Mouse (Mus musculus) kidney, embryonic 16.5 days (tissue): ENCODE data around the gene Ppat. TPM values are rescaled to one million over a fixed set of nuclear protein-coding genes. Genes with fewer than 3 reads are reported as not detected.
A peak's percentile ranks its signal among the peaks of the same experiment; 100 is the strongest.
"Not testable (repeated sequence)": the region's sequence is repeated elsewhere in the genome, so short reads cannot be mapped to it uniquely, and the experiment has no call there.

ENCODE experiments used
- ATAC-seq: fragments of 200-750 bp; cut with Nextera tagmentation; 2 replicates; pipeline ENCODE4 v1.8.0; 2017; ENCODE audit warnings: moderate TSS enrichment; ENCODE audit not compliant: low FRiP score, low TSS enrichment
- H3K27ac ChIP-seq: fragments of 300-500 bp; sonication (generic); 2 replicates; pipeline ENCODE4 v1.5.1; 2014; ENCODE audit warnings: low read length
- H3K27me3 ChIP-seq: fragments of 300-500 bp; sonication (generic); 2 replicates; pipeline ENCODE4 v1.6.1; 2014; ENCODE audit warnings: low read length, control low read depth, mixed read lengths; ENCODE audit not compliant: insufficient read depth
- H3K36me3 ChIP-seq: fragments of 300-500 bp; sonication (generic); 2 replicates; pipeline ENCODE4 v1.6.1; 2014; ENCODE audit warnings: low read length, control low read depth, mixed read lengths; ENCODE audit not compliant: insufficient read depth
- H3K4me1 ChIP-seq: fragments of 300-500 bp; sonication (generic); 2 replicates; pipeline ENCODE4 v1.6.1; 2014; ENCODE audit warnings: low read length, control low read depth, mixed read lengths; ENCODE audit not compliant: insufficient read depth
- H3K4me2 ChIP-seq: fragments of 300-500 bp; sonication (generic); replicated peaks from 2 replicates; pipeline ENCODE4 v1.6.1; 2014; ENCODE audit warnings: low read depth, low read length
- H3K4me3 ChIP-seq: fragments of 300-500 bp; sonication (generic); 2 replicates; pipeline ENCODE4 v1.5.1; 2014; ENCODE audit warnings: mild to moderate bottlenecking, low read length
- H3K9ac ChIP-seq: fragments of 300-500 bp; sonication (generic); replicated peaks from 2 replicates; pipeline ENCODE4 v1.6.1; 2014; ENCODE audit warnings: low read length
- H3K9me3 ChIP-seq: fragments of 300-500 bp; sonication (generic); 2 replicates; pipeline ENCODE4 v1.6.1; 2016; ENCODE audit warnings: low read length, control low read depth
- WGBS: fragments of 180-500 bp; shearing (Covaris S2); extraction: QIAGEN DNeasy Blood & Tissue Kit; methylation state at CpG from one replicate; pipeline ENCODE4 v1.1.7; 2014; 5-methylcytosine and 5-hydroxymethylcytosine counted together
- polyA plus RNA-seq: library from polyadenylated mRNA; unstranded; fragments of >200 nt; fragmentation: Nextera tagmentation; extraction: Ambion mirVana; gene quantifications from 2 replicates; pipeline ENCODE4 v1.2.1, GENCODE M21; 2015

The Ppat gene
- polyA plus RNA-seq, 1 experiment from 2014 or later: 42.4 TPM

DNA sequence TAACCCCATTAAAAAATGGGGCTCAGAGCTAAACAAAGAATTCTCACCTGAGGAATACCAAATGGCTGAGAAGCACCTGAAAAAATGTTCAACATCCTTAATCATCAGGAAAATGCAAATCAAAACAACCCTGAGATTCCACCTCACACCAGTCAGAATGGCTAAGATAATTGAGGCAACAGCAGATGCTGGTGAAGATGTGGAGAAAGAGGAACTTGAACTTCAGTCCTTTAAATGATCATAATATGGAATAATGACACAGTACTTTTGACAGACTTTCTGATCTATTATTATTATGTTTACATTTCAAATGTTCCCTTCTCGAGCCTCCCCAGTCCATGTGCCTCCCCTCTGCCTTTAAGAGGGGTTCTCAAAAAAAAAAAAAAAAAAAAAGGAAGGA lies 19.7 kb upstream of the Ppat start:
- peaks cover 32% of the 10 kb centered on the region for H3K36me3 ChIP-seq

GRCm38 (mm10) chr5:76969250-76969649 lies 17.9 kb upstream of the Ppat start:
- H3K4me1 ChIP-seq: peaks cover 6% of the 10 kb centered on the region
- H3K4me2 ChIP-seq: no peak overlapping the region
- no peak overlapping the region for H3K27ac ChIP-seq
- no peaks in the 10 kb centered on the region for H3K27me3 ChIP-seq
- H3K4me3 ChIP-seq: no peak overlapping the region
- H3K9ac ChIP-seq: no peak overlapping the region
- peak; percentile 30; the same call in 1 of the 2 replicates for ATAC-seq
- WGBS: 67% methylated on average over 5 of the region's 5 CpGs
- peaks cover 45% of the 10 kb centered on the region for H3K36me3 ChIP-seq
- H3K9me3 ChIP-seq: no peaks in the 10 kb centered on the region

More for the DNA sequence above, 19.7 kb upstream of the Ppat start:
- ATAC-seq, H3K4me3 ChIP-seq, H3K4me2 ChIP-seq, H3K27ac ChIP-seq, H3K27me3 ChIP-seq, H3K9me3 ChIP-seq, H3K9ac ChIP-seq: not testable (repeated sequence)
- 81% methylated on average over 1 of the region's 1 CpGs for WGBS
- peaks cover 13% of the 10 kb centered on the region for H3K4me1 ChIP-seq

GRCm38 (mm10) chr5:76964651-76965050 lies 13.3 kb upstream of the Ppat start:
- no peaks in the 10 kb centered on the region for H3K4me1 ChIP-seq
- H3K27ac ChIP-seq: no peak overlapping the region
- no peaks in the 10 kb centered on the region for H3K9me3 ChIP-seq
- ATAC-seq: no peak
- H3K27me3 ChIP-seq: no peaks in the 10 kb centered on the region
- no peak overlapping the region for H3K4me2 ChIP-seq
- H3K36me3 ChIP-seq: peaks cover 63% of the 10 kb centered on the region
- 91% methylated on average over 3 of the region's 3 CpGs for WGBS
- no peak overlapping the region for H3K9ac ChIP-seq
- no peak overlapping the region for H3K4me3 ChIP-seq

DNA sequence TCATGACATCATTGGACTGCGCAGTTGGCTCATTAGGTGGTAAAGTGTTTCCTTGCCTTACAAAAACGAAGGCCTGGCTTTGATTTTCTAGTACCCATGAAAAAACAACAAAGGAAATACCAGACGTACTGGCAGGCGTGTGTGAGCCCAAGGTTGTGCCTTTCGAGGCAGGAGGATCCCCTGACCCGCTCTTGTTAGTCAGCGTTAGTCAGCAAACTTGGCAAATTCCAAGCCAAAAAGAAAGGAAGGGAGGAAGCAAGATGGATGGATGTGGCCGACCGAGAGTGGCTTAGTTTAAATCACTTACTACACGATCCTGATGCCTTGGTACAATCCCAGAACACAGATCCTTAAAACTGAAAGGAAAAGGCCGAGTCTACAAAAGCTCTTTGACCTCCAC lies 11.2 kb upstream of the Ppat start:
- Histone ChIP-seq H3K27ac (no peak overlapping the region), H3K4me1 (no peaks in the 10 kb centered on the region), H3K9me3 (no peaks in the 10 kb centered on the region), H3K4me3 (no peak overlapping the region), H3K36me3 (peaks cover 65% of the 10 kb centered on the region), H3K9ac (no peak overlapping the region), H3K4me2 (no peak overlapping the region), H3K27me3 (no peaks in the 10 kb centered on the region)
- WGBS: 80% methylated on average over 11 of the region's 11 CpGs
- ATAC-seq: no peak

DNA sequence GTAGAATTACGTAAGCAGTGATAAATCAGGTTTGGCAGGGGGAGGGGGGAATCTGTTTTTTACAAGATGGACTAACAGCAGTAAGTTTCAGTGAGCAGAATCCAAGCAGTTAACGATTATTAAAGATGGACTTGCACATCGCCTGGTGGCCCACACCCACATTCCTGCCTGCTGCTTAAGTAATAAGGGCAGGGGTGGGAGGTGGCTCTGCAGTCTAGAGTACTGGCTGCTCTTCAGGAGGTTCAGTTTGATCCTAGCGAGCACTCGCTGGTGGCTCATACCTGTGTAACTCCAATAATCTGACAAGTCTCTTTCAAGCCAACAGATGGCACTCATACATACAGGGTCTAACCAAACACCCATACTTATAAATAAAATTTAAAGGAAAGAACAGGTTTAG lies 8.2 kb upstream of the Ppat start:
- Histone ChIP-seq H3K9ac (no peak overlapping the region), H3K4me1 (peaks cover 3% of the 10 kb centered on the region; the same call in 1 of the 2 replicates), H3K4me3 (no peak overlapping the region), H3K9me3 (no peaks in the 10 kb centered on the region), H3K36me3 (peaks cover 62% of the 10 kb centered on the region), H3K27ac (no peak overlapping the region), H3K4me2 (no peak overlapping the region), H3K27me3 (no peaks in the 10 kb centered on the region)
- WGBS: 82% methylated on average over 5 of the region's 5 CpGs
- peak; percentile 39; the same call in 1 of the 2 replicates for ATAC-seq

GRCm38 (mm10) chr5:76957954-76958353 lies 6.6 kb upstream of the Ppat start:
- Histone ChIP-seq H3K4me2 (no peak overlapping the region), H3K27me3 (no peaks in the 10 kb centered on the region), H3K27ac (no peak overlapping the region), H3K9ac (no peak overlapping the region), H3K4me3 (no peak overlapping the region), H3K9me3 (no peaks in the 10 kb centered on the region), H3K4me1 (peaks cover 3% of the 10 kb centered on the region; the same call in 1 of the 2 replicates), H3K36me3 (peaks cover 53% of the 10 kb centered on the region)
- no peak for ATAC-seq
- 100% methylated on average over 1 of the region's 1 CpGs for WGBS

- Histone ChIP-seq H3K4me3 (no peak overlapping the region), H3K9me3 (no peaks in the 10 kb centered on the region), H3K27me3 (no peaks in the 10 kb centered on the region), H3K27ac (no peak overlapping the region), H3K9ac (no peak overlapping the region), H3K4me1 (peaks cover 9% of the 10 kb centered on the region; the same call in 1 of the 2 replicates), H3K4me2 (no peak overlapping the region), H3K36me3 (peaks cover 38% of the 10 kb centered on the region)
- 84% methylated on average over 4 of the region's 4 CpGs for WGBS
- ATAC-seq: no peak
Measured at GRCm38 (mm10) chr5:76955474-76955873, 4.1 kb upstream of the Ppat start.

GRCm38 (mm10) chr5:76954271-76954900 lies 3.0 kb upstream of the Ppat start:
- H3K9ac ChIP-seq: no peak overlapping the region; the same call in 1 of the 2 replicates
- H3K4me3 ChIP-seq: no peak overlapping the region
- no peak overlapping the region for H3K27ac ChIP-seq
- H3K27me3 ChIP-seq: no peaks in the 10 kb centered on the region
- peaks cover 16% of the 10 kb centered on the region for H3K4me1 ChIP-seq
- WGBS: 82% methylated on average over 6 of the region's 6 CpGs
- no peak for ATAC-seq
- peaks cover 33% of the 10 kb centered on the region for H3K36me3 ChIP-seq
- no peak overlapping the region for H3K4me2 ChIP-seq
- H3K9me3 ChIP-seq: no peaks in the 10 kb centered on the region

GRCm38 (mm10) chr5:76953794-76954193 lies 2.4 kb upstream of the Ppat start:
- Histone ChIP-seq H3K9ac (no peak overlapping the region), H3K4me2 (no peak overlapping the region), H3K4me3 (no peak overlapping the region), H3K4me1 (peaks cover 18% of the 10 kb centered on the region), H3K27me3 (no peaks in the 10 kb centered on the region), H3K9me3 (no peaks in the 10 kb centered on the region), H3K36me3 (peaks cover 29% of the 10 kb centered on the region), H3K27ac (no peak overlapping the region)
- WGBS: 68% methylated on average over 3 of the region's 3 CpGs
- ATAC-seq: no peak
